Mouse (Mus musculus) E14TG2a.4 (cell line): ENCODE measurements around the gene Kdelc1.

Experiments used
- CTCF ChIP-seq: conservative IDR thresholded peaks from 2 replicates; pipeline ENCODE4 v1.5.1; 2014; ENCODE audit warnings: low read length
- NANOG ChIP-seq: IDR thresholded peaks from 2 replicates; pipeline ENCODE4 v1.6.1; 2014; ENCODE audit warnings: borderline replicate concordance, low read length, mixed read lengths
- POU5F1 ChIP-seq: IDR thresholded peaks from 2 replicates; pipeline ENCODE4 v1.6.1; 2014; ENCODE audit warnings: low read length, borderline replicate concordance

- TF ChIP-seq CTCF (no peak), NANOG (no peak), POU5F1 (no peak)
These were observed 15.7 kb downstream of the Kdelc1 start for GRCm38 (mm10) chr1:44102939-44103338.
